Mouse (Mus musculus) granulocyte monocyte progenitor cell, adult 5-6 weeks (primary cell): ENCODE data around the gene Dmpk. TPM values are rescaled to one million over a fixed set of nuclear protein-coding genes. Genes with fewer than 3 reads are reported as not detected.
"Not testable (repeated sequence)": the region's sequence is repeated elsewhere in the genome, so short reads cannot be mapped to it uniquely, and the experiment has no call there.

ENCODE experiments used
- ATAC-seq: replicated peaks from 2 replicates; pipeline ENCODE4 v1.8.0; 2016; ENCODE audit warnings: mild to moderate bottlenecking, moderate TSS enrichment, inconsistent platforms; ENCODE audit not compliant: poor library complexity, severe bottlenecking
- total RNA-seq, 2 experiments: library from RNA; stranded (forward) in 1 of 2; stranded (reverse) in 1 of 2; fragments of 200-712, 200-1000 nt in 1 of 2; fragments of >200 nt in 1 of 2; fragmentation: Nextera tagmentation in 1 of 2; gene quantifications; 2 replicates each; pipeline ENCODE4 v1.2.3; 2014 to 2017

Gene Dmpk
- 0.32 TPM in 1 of 2 replicates, not detected in the other for total RNA-seq (2014; fragmentation: Nextera tagmentation)
- total RNA-seq (2017), result 1.0 TPM in 1 of 2 replicates, not detected in the other

DNA sequence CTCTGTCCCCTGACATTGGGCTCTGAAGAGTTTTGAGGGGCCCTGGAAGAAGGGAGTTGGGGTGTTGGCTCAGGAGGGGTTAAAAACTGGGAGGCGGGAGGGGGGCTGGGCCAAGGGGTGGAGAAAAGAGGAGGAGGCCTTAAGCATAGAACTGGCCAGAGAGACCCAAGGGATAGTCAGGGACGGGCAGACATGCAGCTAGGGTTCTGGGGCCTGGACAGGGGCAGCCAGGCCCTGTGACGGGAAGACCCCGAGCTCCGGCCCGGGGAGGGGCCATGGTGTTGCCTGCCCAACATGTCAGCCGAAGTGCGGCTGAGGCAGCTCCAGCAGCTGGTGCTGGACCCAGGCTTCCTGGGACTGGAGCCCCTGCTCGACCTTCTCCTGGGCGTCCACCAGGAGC lies at the start of gene Dmpk:
Gene Dmpk, plus strand, starts transcription at position 149 of the 400 bp plus-strand sequence.
- no peak for ATAC-seq

DNA sequence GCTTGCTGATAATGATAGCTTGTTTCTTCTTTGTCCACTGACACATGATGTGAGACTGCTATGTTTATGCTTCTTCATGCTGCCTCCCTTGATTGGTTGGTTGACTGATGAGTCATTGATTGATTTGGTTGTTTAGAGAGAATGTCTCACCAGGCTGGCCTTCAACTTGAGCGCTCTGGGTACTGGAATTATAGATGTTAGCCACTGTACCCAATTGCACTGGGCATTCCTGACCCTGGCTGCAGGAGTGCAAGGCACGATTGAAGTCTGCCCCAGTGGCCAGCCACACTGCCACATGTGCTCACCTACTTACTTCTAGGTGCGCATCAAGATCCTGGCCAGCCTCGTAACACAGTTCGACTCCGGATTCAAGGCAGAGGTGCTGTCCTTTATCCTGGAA lies 39.0 kb upstream of the Dmpk start:
- ATAC-seq, result no peak

DNA sequence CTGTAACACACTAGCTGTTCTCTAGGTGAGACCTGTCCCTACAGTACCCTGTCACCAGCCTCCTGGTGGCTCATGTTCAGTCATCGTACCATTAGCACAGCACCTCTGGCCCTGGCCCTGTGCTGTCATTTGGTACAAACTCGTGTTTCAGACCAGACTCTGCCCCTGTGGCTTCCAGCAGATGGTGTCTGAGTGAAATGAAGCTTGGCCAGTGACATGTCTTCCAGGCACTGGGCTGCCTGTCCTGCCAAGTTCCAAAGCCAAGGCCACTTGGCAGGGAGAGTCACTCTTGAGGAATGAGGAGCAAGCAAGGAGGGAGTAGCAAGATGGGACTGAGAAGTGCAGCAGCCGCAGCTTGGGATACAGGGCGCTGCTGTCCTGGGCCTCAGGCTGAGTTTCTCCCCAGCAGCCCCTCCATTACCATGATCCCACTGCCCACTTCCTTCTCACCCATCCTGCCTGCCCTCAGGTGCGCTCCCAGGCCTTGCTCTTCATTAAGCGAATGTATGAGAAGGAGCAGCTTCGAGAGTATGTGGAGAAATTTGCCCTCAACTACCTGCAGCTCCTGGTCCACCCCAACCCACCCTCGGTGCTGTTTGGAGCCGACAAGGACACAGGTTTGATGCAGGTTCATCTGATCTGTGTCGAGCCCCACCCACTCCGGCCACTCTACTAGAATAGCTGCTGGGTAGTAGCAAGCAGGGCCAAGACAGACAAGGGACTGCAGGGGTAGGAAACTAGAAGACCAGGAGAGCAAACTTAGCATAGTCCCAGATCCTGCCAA lies 37.2 kb upstream of the Dmpk start:
- no peak for ATAC-seq

DNA sequence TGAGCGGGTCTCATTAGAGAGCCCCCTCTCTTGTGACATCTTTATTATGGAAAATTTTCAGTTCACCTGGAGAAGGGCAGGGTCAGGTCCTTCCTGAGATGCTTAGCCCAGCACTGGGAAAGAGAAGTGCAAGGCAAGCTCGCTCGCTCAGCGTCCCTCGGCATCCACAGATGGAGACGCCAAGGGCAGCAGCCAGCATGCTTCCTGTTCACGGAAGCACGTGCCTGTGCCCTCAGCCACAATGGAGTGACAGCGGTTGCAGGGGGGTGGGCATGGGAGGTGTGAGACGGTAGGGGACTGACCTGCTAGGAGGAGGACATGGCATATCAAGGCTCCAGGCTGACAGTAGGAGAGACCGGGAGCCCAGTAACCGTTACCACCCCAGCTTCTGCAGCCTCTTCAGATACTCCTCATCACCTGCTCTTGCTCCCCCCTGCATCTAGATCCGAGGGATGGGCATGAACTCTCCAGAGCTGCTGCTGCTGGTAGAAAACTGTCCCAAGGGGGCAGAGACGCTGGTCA lies 35.6 kb upstream of the Dmpk start:
- no peak for ATAC-seq

DNA sequence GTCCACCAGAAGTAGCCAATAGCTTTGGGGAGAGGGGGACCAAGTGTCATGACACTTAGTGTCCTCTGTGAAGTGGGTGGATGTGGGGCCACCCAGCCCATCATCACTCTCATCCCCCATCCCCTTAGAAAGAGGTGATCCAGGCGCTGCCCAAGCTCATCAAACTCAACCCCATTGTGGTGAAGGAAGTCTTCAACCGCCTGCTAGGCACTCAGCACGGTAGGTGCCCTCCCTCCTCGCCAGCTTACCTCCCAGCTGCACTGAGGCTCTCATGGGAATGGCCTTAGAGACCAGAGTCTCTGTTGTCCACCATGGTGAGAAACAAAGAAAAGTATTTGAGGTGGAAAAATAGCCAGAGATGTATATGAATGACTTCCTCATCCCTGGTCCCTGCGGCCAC lies 34.4 kb upstream of the Dmpk start:
- no peak for ATAC-seq

DNA sequence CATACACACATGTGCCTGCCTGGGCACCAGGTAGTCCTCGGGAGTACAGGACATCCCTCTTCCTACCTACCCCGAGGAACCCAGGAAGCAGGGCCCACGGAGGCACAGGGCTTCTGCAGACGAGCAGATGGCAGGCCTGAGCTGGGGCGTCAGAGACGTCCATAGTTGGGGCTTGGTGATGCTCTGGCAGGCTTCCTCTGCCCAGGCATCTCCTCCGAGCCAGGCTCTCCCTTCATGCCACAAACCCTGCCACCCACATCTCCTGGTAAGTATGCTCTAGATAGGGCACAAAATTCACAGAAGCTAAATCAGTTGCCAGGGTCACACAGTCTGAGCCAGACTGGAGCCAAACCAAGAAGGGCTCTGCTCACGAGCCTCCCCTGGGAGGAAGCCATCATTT lies 33.5 kb upstream of the Dmpk start:
- ATAC-seq, result no peak

DNA sequence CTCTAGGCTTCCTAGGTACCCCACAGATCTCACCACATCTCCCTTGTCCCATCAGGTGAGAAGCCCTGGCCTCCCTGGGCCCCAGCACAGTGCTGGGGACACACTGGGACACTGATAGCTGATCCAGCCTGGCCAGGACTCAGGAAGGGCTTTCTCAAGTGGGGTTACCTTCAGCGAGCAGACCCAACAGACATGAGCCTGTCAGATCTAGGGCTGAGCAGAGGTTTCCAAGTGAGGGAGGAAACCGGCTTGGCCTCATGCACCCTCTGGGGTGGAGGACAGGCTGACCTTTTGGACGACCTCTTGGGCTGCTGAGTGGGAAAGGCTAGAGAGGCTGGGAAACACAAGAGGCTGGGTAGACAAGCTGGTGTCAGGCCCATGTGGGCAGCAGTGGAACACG lies 32.5 kb upstream of the Dmpk start:
- no peak for ATAC-seq

DNA sequence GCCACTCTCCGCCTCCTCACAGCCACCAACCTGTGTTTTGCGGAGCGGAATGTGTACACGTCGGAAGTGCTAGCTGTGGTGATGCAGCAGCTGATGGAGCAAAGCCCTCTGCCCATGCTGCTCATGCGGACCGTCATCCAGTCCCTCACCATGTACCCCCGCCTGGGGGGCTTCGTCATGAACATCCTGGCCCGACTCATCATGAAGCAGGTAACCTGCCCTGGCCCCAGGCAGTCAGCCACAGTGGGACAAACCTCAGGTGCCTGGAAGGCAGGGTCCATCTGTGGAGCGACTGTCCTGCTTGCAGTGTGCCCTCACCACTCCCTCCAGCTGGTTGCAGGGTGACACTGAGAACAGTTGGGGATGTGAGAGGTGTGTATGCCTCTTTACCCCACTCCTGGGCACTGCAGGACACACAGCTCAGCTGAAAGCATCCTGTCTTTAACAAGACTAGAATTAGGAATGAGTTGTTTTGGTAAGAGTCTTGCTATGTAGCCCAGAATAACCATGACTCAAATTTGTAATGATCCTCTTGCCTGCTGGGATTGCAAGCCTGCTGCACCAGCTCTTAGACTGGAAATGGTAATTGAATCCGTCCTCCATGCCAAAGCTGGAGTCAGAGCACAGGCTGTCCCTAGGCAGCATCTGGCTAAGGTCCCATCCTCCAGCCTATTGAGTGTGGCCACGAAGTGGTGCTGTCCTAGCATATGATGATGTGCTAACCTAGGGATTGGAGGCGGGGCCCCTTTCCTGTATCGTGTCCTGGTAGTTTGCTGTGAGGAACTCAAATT lies 31.1 kb upstream of the Dmpk start:
- no peak for ATAC-seq

DNA sequence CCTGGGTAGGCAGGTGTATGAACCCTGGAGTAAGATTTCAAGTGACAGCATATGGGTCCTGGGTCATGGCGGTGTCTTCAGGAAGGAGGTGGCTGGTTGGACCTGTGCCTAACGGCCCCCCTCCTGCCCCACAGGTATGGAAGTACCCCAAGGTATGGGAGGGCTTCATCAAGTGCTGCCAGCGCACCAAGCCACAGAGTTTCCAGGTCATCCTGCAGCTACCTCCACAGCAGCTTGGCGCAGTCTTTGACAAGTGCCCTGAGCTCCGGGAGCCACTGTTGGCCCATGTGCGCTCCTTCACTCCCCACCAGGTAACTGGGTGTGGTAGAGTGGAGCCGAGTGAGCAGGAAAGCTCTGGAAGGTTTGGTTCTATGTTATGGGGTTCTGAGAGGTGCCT lies 30.5 kb upstream of the Dmpk start:
- no peak for ATAC-seq

DNA sequence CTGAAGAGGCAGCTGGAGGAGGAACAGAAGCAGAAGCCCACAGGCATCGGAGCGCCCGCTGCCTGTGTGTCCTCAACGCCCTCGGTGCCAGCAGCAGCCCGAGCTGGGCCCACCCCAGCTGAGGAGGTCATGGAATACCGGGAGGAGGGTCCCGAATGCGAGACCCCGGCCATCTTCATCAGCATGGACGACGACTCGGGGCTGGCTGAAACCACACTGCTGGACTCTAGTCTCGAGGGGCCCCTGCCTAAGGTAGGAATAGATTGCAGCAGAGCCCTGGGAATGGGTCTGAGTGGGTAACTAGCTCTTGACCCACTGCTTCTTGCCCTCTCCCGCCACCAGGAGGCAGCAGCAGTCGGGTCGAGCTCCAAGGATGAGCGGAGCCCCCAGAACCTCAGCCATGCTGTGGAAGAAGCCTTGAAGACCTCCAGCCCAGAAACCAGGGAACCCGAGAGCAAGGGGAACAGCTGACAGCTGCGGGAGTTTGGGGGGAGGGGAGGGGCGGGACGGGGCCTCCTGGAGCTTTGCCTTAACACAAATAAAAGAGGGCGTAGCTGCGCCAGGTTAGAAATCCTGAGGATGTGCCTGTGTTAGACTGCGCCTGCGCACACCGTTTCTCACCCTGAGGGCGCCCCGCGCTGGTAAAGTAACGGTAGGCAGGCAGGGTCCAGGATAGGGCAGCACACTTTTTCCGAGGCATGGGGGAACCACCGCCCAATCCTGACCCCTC lies 29.4 kb upstream of the Dmpk start, which contains the start of gene Rsph6a:
Gene Rsph6a, plus strand, starts transcription at position 644 of the 730 bp plus-strand sequence.
- peak; percentile 31; the same call in 1 of the 2 replicates for ATAC-seq

DNA sequence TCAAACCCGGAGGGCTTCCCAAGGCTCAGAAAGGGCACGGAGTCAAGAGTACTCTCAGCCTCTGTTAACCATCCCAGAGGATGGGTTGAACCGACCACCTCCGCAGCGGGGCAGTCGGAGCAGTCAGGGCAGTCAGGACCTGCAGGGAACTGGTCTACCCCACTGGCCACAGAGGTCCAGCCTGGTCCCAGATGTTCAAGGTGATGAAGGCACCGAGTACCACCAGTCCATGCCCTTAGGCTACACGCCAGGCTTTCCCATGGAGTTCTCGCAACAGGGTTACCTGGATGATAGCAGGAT lies 28.9 kb upstream of the Dmpk start:
- no peak for ATAC-seq

DNA sequence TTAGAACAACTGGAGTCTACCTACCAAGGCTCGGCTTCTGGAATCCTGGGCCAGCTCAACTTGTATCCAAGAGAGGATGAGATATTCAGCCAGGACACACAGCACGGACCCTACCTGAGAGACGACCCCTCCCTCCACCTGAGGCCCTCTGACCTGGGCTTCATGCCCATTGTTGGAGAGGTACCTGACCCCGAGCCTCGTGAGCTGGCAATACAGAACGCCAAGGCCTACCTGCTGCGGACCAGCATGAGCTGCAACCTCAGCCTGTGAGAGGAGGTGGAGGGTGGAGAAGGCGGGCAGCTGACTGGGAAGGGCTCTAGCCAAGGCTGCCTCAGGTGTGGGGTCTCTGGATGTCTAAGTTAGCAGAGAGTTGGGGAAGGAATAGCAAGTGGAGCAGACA lies 28.5 kb upstream of the Dmpk start:
- no peak for ATAC-seq

DNA sequence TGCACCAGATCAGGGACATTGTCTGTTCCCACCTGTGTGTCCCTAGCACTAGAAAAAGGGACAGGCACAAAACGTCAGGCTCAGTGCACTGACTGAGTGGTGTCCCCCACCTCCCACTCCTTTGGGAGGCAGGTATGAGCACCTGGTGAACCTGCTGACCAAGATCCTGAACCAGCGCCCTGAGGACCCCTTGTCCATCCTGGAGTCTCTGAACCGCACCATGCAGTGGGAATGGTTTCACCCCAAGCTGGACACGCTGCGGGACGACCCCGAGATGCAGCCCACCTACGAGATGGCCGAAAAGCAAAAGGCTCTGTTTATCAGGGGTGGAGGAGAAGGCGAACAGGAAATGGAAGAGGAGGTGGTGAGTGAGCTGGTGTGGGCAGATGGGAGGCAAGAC lies 26.2 kb upstream of the Dmpk start:
- no peak for ATAC-seq

DNA sequence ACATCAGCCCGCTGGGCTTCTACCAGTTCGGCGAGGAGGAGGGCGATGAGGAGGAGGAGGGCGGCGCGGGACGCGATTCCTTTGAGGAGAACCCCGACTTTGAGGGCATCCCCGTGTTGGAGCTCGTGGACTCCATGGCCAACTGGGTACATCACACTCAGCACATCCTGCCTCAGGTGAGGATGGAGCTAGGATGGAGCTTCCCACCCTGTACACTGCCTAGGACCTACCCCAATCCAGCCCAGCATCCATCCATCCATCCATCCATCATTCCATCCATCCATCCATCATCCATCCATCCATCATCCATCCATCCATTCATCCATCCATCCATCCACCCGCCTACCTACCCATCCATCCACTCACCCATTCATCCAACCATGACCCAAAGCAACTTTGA lies 17.8 kb upstream of the Dmpk start:
- no peak for ATAC-seq

DNA sequence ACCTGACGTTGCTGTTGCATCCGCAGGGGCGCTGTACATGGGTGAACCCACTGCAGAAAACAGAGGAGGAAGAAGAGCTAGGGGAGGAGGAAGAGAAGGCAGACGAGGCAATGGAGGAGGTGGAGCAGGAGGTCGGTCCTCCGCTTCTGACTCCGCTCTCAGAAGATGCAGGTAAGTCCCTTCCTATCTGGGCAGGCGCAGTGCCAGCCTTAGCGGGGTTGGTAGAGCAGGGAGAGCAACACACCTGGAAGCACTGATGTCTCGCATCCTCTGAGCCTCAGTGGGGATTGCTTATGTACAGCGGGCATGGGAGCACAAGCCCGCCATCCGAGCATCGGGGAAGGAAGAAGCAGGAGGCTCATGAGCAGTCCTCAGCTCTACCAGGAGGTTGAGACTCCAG lies 16.6 kb upstream of the Dmpk start:
- ATAC-seq, result no peak

DNA sequence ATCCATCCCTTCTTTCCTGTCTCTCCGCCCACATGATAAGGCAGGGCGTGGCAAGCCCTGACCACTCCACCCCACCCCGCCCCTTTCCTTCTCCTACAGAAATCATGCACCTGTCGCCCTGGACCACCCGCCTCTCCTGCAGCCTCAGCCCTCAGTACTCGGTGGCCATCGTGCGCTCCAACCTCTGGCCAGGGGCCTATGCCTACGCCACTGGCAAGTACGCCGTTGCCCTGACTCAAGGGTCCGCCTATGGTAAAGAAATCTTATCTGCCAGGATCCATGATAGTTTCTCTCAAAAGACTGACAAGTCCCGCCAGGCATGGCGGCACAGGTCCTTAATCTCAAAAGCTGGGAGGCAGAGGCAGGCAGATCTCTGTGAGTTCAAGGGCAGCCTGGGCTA lies 15.7 kb upstream of the Dmpk start:
- no peak for ATAC-seq

DNA sequence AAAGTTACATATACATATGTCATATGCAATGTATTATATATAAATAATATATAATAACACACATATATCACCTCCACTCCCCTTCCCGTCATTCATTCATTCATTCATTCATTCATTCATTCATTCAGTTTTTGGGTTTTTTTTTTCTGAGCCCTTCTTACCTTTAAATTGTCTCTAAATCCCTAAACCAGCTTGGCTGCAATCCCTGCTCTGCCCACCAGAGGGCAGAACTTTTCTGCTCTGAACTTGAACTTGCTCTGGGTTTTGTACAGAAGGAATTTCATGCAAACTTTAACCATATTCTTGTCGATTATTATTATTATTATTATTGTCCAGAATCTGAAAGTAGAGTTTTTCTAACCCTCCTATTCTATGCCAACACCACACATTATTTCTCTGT lies 14.9 kb upstream of the Dmpk start:
- peak; percentile 38; the same call in 1 of the 2 replicates for ATAC-seq

DNA sequence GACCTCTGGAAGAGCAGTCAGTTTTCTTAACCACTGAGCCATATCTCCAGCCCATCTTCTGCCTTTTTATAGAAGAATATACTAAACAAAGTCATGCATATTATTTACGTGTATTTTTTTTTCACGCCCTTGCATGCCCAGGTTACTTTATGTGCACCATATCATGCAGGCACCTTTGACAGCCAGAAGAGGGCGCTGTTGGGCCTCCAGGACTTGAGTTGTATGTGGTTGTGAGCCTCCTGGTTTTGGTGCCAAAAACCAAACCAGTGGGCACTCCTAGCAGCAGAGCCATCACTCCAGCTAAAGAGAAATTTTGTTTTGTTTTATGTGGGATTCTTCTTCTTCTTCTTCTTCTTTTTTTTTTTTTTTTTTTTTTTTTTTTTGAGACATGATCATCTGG lies 14.1 kb upstream of the Dmpk start:
- peak; percentile 38; the same call in 1 of the 2 replicates for ATAC-seq

DNA sequence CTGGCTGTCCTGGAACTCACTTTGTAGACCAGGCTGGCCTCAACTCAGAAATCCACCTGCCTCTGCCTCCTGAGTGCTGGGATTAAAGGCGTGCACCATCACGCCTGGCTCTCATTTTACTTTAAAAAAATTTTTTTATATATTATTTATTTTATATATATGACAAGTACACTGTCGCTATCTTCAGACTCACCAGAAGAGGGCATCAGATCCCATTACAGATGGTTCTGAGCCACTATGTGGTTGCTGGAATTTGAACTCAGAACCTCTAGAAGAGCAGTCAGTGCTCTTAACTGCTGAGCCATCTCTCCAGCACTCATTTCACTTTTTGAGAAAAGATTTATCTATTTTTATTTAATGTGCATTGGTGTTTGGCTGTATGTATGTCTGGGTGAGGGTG lies 12.6 kb upstream of the Dmpk start:
- ATAC-seq, result not testable (repeated sequence)

DNA sequence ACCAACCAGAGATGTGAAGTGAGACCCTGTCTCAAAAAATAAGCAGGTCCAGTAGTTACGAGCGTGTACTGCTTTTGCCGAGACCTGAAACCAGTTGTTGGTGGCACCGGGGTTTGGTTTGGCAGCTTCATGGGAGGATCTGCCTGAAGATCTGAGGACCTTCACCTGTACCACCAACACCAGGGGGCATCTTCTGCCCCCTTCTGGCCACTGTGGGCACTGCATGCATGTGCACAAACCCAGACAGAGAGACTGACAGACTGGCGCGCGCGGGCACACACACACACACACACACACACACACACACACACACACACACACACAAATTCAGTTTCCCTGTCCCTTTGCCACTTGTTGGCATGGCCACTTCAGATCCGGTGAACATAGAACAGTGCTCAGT lies 10.1 kb upstream of the Dmpk start:
- no peak for ATAC-seq

DNA sequence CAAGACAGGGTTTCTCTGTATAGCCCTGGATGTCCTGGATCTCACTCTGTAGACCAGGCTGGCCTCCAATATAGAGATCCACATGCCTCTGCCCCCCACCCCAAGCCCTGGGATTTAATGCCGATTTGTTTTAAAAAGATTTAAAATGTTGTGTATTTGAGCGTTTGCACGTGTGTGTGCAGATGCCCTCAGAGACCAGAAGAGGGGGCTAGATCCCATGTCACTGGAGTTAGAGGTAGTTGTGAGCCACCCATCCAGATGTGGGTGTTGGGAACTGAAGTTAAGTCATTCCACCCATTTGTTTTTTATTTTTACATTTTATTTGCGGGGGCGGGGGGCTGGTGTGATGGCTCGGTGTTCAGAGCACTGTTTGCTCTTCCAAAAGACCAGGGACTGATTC lies 9.2 kb upstream of the Dmpk start:
- no peak for ATAC-seq
